Mouse (Mus musculus) myocyte (in vitro differentiated cells): Measurements from ENCODE around the gene Nt5c. TPM values are rescaled to one million over a fixed set of nuclear protein-coding genes. Genes with fewer than 3 reads are reported as not detected.
"Not testable (repeated sequence)": the region's sequence is repeated elsewhere in the genome, so short reads cannot be mapped to it uniquely, and the experiment has no call there.

ENCODE experiments used
- H3K27me3 ChIP-seq: one replicate; pipeline ENCODE4 v1.6.1; 2011; ENCODE audit not compliant: control insufficient read depth, insufficient read depth, insufficient read length
- H3K36me3 ChIP-seq: one replicate; pipeline ENCODE4 v1.6.1; 2011; ENCODE audit not compliant: control insufficient read depth, insufficient read depth
- H3K4me2 ChIP-seq: one replicate; pipeline ENCODE4 v1.6.1; 2011; ENCODE audit warnings: low read depth, control low read depth
- H3K4me3 ChIP-seq: one replicate; pipeline ENCODE4 v1.5.1; 2011; ENCODE audit warnings: mild to moderate bottlenecking, control low read depth, moderate library complexity
- H3K79me2 ChIP-seq: one replicate; pipeline ENCODE4 v1.6.1; 2011; ENCODE audit not compliant: control insufficient read depth, insufficient read depth
- H3ac ChIP-seq: one replicate; pipeline ENCODE4 v1.6.1; 2011; ENCODE audit not compliant: control insufficient read depth, insufficient read length
- CEBPB ChIP-seq: IDR thresholded peaks from 2 replicates; pipeline ENCODE4 v1.6.1; 2011; ENCODE audit warnings: mild to moderate bottlenecking, moderate library complexity; ENCODE audit not compliant: poor library complexity, insufficient read depth, severe bottlenecking
- E2F4 ChIP-seq: IDR thresholded peaks from one replicate; pipeline ENCODE4 v1.6.1; 2011; ENCODE audit warnings: mild to moderate bottlenecking, control low read depth, moderate library complexity; ENCODE audit not compliant: insufficient read depth
- MAX ChIP-seq: IDR thresholded peaks from one replicate; pipeline ENCODE4 v1.6.1; 2011; ENCODE audit warnings: low read depth, mild to moderate bottlenecking, control low read depth
- MYOD1 ChIP-seq, 3 experiments: IDR thresholded peaks; one replicate each; pipeline ENCODE4 v1.6.1; 2011; ENCODE audit warnings: control low read depth in 2 of 3, low read depth in 2 of 3, mild to moderate bottlenecking in 2 of 3, moderate library complexity in 1 of 3; ENCODE audit not compliant: insufficient read length in 2 of 3, control insufficient read depth in 1 of 3
- MYOG ChIP-seq, 3 experiments: IDR thresholded peaks; one replicate each; pipeline ENCODE4 v1.6.1; 2011; ENCODE audit warnings: control low read depth in 2 of 3, low read depth in 2 of 3, mild to moderate bottlenecking in 2 of 3; ENCODE audit not compliant: insufficient read length in 2 of 3, control insufficient read depth in 1 of 3, insufficient read depth in 1 of 3
- POLR2A ChIP-seq: IDR thresholded peaks from one replicate; pipeline ENCODE4 v1.6.1; 2011; ENCODE audit warnings: low read depth, mild to moderate bottlenecking, control low read depth, moderate library complexity; ENCODE audit not compliant: insufficient read length
- POLR2AphosphoS2 ChIP-seq: IDR thresholded peaks from one replicate; pipeline ENCODE4 v1.6.1; 2011; ENCODE audit warnings: low read depth, control low read depth; ENCODE audit not compliant: insufficient read length
- REST ChIP-seq: IDR thresholded peaks from one replicate; pipeline ENCODE4 v1.6.1; 2011; ENCODE audit warnings: mild to moderate bottlenecking, control low read depth, moderate library complexity; ENCODE audit not compliant: insufficient read depth, insufficient read length
- SRF ChIP-seq: IDR thresholded peaks from one replicate; pipeline ENCODE4 v1.6.1; 2011; ENCODE audit warnings: low read depth; ENCODE audit not compliant: control insufficient read depth, insufficient read length
- TCF12 ChIP-seq: IDR thresholded peaks from one replicate; pipeline ENCODE4 v1.6.1; 2011; ENCODE audit warnings: mild to moderate bottlenecking, control low read depth; ENCODE audit not compliant: poor library complexity, insufficient read depth, severe bottlenecking
- TCF3 ChIP-seq: IDR thresholded peaks from one replicate; pipeline ENCODE4 v1.6.1; 2011; ENCODE audit warnings: low read depth, control low read depth; ENCODE audit not compliant: insufficient read length
- USF1 ChIP-seq: IDR thresholded peaks from one replicate; pipeline ENCODE4 v1.6.1; 2011; ENCODE audit warnings: low read depth, mild to moderate bottlenecking, control low read depth, moderate library complexity
- polyA plus RNA-seq: library from polyadenylated mRNA; unstranded; fragments of >200 nt; fragmentation: generic; extraction: Trizol; gene quantifications from one replicate; pipeline ENCODE4 v1.2.1, GENCODE M21; 2012; ENCODE audit warnings: missing spikeins

Gene Nt5c
- polyA plus RNA-seq, 1 experiment: 64.0 TPM

DNA sequence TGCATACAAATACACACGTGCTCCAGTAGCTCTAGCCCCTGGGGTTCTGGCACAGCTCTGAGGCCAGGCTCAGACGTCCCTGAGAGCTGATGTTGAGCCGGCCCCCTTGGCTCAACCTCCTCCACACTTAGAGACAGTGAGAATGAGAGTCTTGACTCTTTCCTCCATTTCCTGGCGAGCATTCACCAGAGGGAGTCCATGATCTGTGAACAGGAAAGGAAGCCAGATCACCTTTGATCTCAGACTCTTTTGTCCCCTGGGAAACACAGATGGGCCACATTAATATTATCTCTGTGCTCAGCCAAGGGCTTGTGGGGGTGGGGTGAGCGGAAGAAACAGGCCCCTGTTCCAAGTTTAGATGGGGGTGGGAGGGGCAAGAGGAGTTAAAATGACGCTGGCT is 34.3 kb downstream of the Nt5c start:
- Histone ChIP-seq H3ac (no peak overlapping the region), H3K4me2 (no peak overlapping the region), H3K36me3 (no peaks in the 10 kb centered on the region), H3K79me2 (no peaks in the 10 kb centered on the region), H3K4me3 (no peak overlapping the region), H3K27me3 (peaks cover 14% of the 10 kb centered on the region)
- TF ChIP-seq SRF: no peak

DNA sequence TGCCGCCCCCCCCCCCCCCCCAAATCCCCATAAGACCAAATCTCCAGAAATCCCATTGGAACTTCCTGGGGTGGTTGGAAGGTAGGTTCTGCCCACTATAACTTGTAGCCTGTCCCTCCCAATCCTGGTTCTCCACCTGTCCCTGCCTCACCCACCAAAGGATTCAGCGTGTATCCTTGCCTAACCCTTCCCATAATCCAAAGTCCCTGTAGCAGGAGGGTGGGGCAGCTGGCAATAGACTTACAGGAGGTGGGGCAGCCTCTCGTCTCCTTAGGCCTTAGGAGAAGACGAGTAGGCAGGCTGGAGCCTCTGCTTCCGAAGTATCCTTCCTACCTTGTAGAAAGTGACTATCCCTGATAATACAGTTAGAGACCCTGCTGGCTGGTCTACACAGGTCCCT is 35.5 kb downstream of the Nt5c start:
- Histone ChIP-seq H3K36me3 (no peaks in the 10 kb centered on the region), H3K4me3 (no peak overlapping the region), H3ac (no peak overlapping the region), H3K79me2 (no peaks in the 10 kb centered on the region), H3K4me2 (no peak overlapping the region), H3K27me3 (peaks cover 14% of the 10 kb centered on the region)
- TF ChIP-seq SRF: no peak
- no peak for TF ChIP-seq TCF3
- TF ChIP-seq MAX: no peak
- TF ChIP-seq MYOD1 (IDR thresholded peaks at IDR 0.05; ENCODE audit: control insufficient read depth in 1 of 3, insufficient read length in 2 of 3, low read depth in 2 of 3): no peak
- no peak for TF ChIP-seq CEBPB
- no peak for TF ChIP-seq USF1
- TF ChIP-seq MYOG (IDR thresholded peaks at IDR 0.05; ENCODE audit: control insufficient read depth in 1 of 3, insufficient read depth in 1 of 3, insufficient read length in 2 of 3, low read depth in 2 of 3): no peak
- TF ChIP-seq E2F4: no peak
- TF ChIP-seq REST: no peak
- TF ChIP-seq POLR2AphosphoS2: no peak
- TF ChIP-seq TCF12: no peak
- TF ChIP-seq POLR2A: no peak

GRCm38 (mm10) chr11:115455619-115456018 is 36.0 kb downstream of the Nt5c start:
- TF ChIP-seq CEBPB (no peak), MAX (no peak)
- H3ac ChIP-seq: no peak overlapping the region
- H3K27me3 ChIP-seq: peaks cover 14% of the 10 kb centered on the region
- no peak overlapping the region for H3K4me3 ChIP-seq
- H3K36me3 ChIP-seq: no peaks in the 10 kb centered on the region
- H3K4me2 ChIP-seq: no peak overlapping the region
- no peaks in the 10 kb centered on the region for H3K79me2 ChIP-seq

GRCm38 (mm10) chr11:115454822-115455221 is 36.8 kb downstream of the Nt5c start:
- H3K4me3 ChIP-seq, H3K79me2 ChIP-seq, H3ac ChIP-seq, H3K36me3 ChIP-seq, H3K4me2 ChIP-seq: not testable (repeated sequence)
- peaks cover 14% of the 10 kb centered on the region for H3K27me3 ChIP-seq

GRCm38 (mm10) chr11:115453306-115453705 is 38.4 kb downstream of the Nt5c start:
- H3K4me3 ChIP-seq: no peak overlapping the region
- no peaks in the 10 kb centered on the region for H3K36me3 ChIP-seq
- peaks cover 18% of the 10 kb centered on the region for H3K27me3 ChIP-seq
- H3ac ChIP-seq: no peak overlapping the region
- H3K4me2 ChIP-seq: no peak overlapping the region
- no peak for TF ChIP-seq E2F4
- no peak for TF ChIP-seq MYOD1 (IDR thresholded peaks at IDR 0.05; ENCODE audit: control insufficient read depth in 1 of 3, insufficient read length in 2 of 3, low read depth in 2 of 3)
- TF ChIP-seq REST: no peak
- no peak for TF ChIP-seq TCF12
- TF ChIP-seq CEBPB: no peak
- TF ChIP-seq SRF: no peak
- no peak for TF ChIP-seq POLR2AphosphoS2
- no peak for TF ChIP-seq MYOG (IDR thresholded peaks at IDR 0.05; ENCODE audit: control insufficient read depth in 1 of 3, insufficient read depth in 1 of 3, insufficient read length in 2 of 3, low read depth in 2 of 3)
- TF ChIP-seq USF1: no peak
- no peak for TF ChIP-seq TCF3
- TF ChIP-seq MAX: no peak
- TF ChIP-seq POLR2A: no peak
- H3K79me2 ChIP-seq: no peaks in the 10 kb centered on the region

DNA sequence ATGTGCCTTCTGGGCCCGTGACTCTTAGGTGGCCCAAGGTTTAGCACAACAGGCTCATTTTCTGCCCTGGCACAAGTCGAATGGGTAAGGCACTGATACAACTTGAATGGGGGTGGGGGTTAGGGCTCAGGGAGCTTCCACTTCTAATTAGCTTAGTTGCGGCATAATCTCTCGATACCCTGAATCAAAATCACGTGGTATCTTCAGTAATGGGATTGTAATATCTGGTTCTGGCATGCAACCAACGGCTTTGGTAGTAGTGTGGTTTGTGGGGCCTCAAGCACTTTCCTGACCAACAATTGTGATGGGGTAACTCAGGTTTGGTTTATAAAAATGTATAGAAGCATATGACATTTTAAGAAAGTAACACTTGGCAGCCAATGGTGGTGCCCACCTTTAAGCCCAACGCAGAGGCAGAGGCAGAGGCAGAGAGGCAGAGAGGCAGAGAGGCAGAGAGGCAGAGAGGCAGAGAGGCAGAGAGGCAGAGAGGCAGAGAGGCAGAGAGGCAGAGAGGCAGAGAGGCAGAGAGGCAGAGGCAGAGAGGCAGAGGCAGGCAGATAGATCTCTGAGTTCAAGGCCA is 39.3 kb downstream of the Nt5c start:
- no peak overlapping the region for H3K4me2 ChIP-seq
- no peak overlapping the region for H3K4me3 ChIP-seq
- no peaks in the 10 kb centered on the region for H3K79me2 ChIP-seq
- peaks cover 24% of the 10 kb centered on the region for H3K27me3 ChIP-seq
- no peak overlapping the region for H3ac ChIP-seq
- no peak for TF ChIP-seq SRF
- TF ChIP-seq USF1: no peak
- no peak for TF ChIP-seq POLR2A
- TF ChIP-seq E2F4: no peak
- no peak for TF ChIP-seq MYOD1 (IDR thresholded peaks at IDR 0.05; ENCODE audit: control insufficient read depth in 1 of 3, insufficient read length in 2 of 3, low read depth in 2 of 3)
- no peak for TF ChIP-seq MYOG (IDR thresholded peaks at IDR 0.05; ENCODE audit: control insufficient read depth in 1 of 3, insufficient read depth in 1 of 3, insufficient read length in 2 of 3, low read depth in 2 of 3)
- no peak for TF ChIP-seq MAX
- no peak for TF ChIP-seq TCF3
- TF ChIP-seq POLR2AphosphoS2: no peak
- no peak for TF ChIP-seq TCF12
- no peak for TF ChIP-seq CEBPB
- TF ChIP-seq REST: no peak
- no peaks in the 10 kb centered on the region for H3K36me3 ChIP-seq
